Mouse (Mus musculus): Measurements from ENCODE around the gene Ptgis. TPM values are rescaled to one million over a fixed set of nuclear protein-coding genes. Genes with fewer than 3 reads are reported as not detected.

Gene Ptgis
- polyA plus RNA-seq, 1 experiment: not detected

GRCm38 (mm10) chr2:167224194-167224593 is 16.2 kb downstream of the Ptgis start:
- H3K4me3 ChIP-seq (ENCODE audit: insufficient read depth, low read depth, low read length): no peak overlapping the region
- H3K4me1 ChIP-seq (ENCODE audit: control insufficient read depth, insufficient read depth, low read length): no peaks in the 10 kb centered on the region
- H3K27ac ChIP-seq (ENCODE audit: insufficient read depth, low read depth, low read length): no peak overlapping the region
- WGBS: 89% methylated on average over 6 of the region's 6 CpGs
- TF ChIP-seq CTCF (IDR thresholded peaks at IDR 0.05; ENCODE audit: insufficient read depth, low read depth, low read length) (no peak), POLR2A (IDR thresholded peaks at IDR 0.05; ENCODE audit: insufficient read depth, low read depth, low read length) (no peak)

- no peak; the same call in 1 of the 2 replicates for TF ChIP-seq CTCF (IDR thresholded peaks at IDR 0.05; ENCODE audit: insufficient read depth, low read depth, low read length)
- WGBS: 22% methylated on average over 7 of the region's 7 CpGs
- Histone ChIP-seq H3K4me3 (ENCODE audit: insufficient read depth, low read depth, low read length) (no peak overlapping the region), H3K27ac (ENCODE audit: insufficient read depth, low read depth, low read length) (no peak overlapping the region), H3K4me1 (ENCODE audit: control insufficient read depth, insufficient read depth, low read length) (no peaks in the 10 kb centered on the region)
These were observed 18.3 kb downstream of the Ptgis start for GRCm38 (mm10) chr2:167222152-167222551.

- 83% methylated on average over 13 of the region's 13 CpGs for WGBS
These were observed 19.1 kb downstream of the Ptgis start for GRCm38 (mm10) chr2:167221159-167221845.

GRCm38 (mm10) chr2:167220736-167221135 is 19.7 kb downstream of the Ptgis start:
- Histone ChIP-seq H3K4me1 (ENCODE audit: control insufficient read depth, insufficient read depth, low read length) (no peaks in the 10 kb centered on the region), H3K4me3 (ENCODE audit: insufficient read depth, low read depth, low read length) (no peak overlapping the region), H3K27ac (ENCODE audit: insufficient read depth, low read depth, low read length) (no peak overlapping the region)
- 89% methylated on average over 5 of the region's 5 CpGs for WGBS
- TF ChIP-seq POLR2A (IDR thresholded peaks at IDR 0.05; ENCODE audit: insufficient read depth, low read depth, low read length): no peak
- TF ChIP-seq CTCF (IDR thresholded peaks at IDR 0.05; ENCODE audit: insufficient read depth, low read depth, low read length): no peak

More at GRCm38 (mm10) chr2:167221159-167221845, 19.1 kb downstream of the Ptgis start:
- H3K4me3 ChIP-seq (ENCODE audit: insufficient read depth, low read depth, low read length): no peak overlapping the region
- no peak for TF ChIP-seq POLR2A (IDR thresholded peaks at IDR 0.05; ENCODE audit: insufficient read depth, low read depth, low read length)
- no peak for TF ChIP-seq CTCF (IDR thresholded peaks at IDR 0.05; ENCODE audit: insufficient read depth, low read depth, low read length)
- H3K27ac ChIP-seq (ENCODE audit: insufficient read depth, low read depth, low read length): no peak overlapping the region
- no peaks in the 10 kb centered on the region for H3K4me1 ChIP-seq (ENCODE audit: control insufficient read depth, insufficient read depth, low read length)

- WGBS: 30% methylated on average over 8 of the region's 8 CpGs
- TF ChIP-seq CTCF (IDR thresholded peaks at IDR 0.05; ENCODE audit: insufficient read depth, low read depth, low read length) (peak; percentile 60), POLR2A (IDR thresholded peaks at IDR 0.05; ENCODE audit: insufficient read depth, low read depth, low read length) (no peak)
- Histone ChIP-seq H3K27ac (ENCODE audit: insufficient read depth, low read depth, low read length) (no peak overlapping the region), H3K4me1 (ENCODE audit: control insufficient read depth, insufficient read depth, low read length) (no peaks in the 10 kb centered on the region), H3K4me3 (ENCODE audit: insufficient read depth, low read depth, low read length) (no peak overlapping the region)
These were observed 21.1 kb downstream of the Ptgis start for GRCm38 (mm10) chr2:167219154-167219775.

GRCm38 (mm10) chr2:167213666-167214065 is 26.7 kb downstream of the Ptgis start:
- no peak overlapping the region for H3K4me3 ChIP-seq (ENCODE audit: insufficient read depth, low read depth, low read length)
- H3K27ac ChIP-seq (ENCODE audit: insufficient read depth, low read depth, low read length): no peak overlapping the region
- TF ChIP-seq CTCF (IDR thresholded peaks at IDR 0.05; ENCODE audit: insufficient read depth, low read depth, low read length) (no peak), POLR2A (IDR thresholded peaks at IDR 0.05; ENCODE audit: insufficient read depth, low read depth, low read length) (no peak)
- H3K4me1 ChIP-seq (ENCODE audit: control insufficient read depth, insufficient read depth, low read length): 0 out of 2 replicates have a peak, but pooled peaks cover 4% of the 10 kb centered on the region
- WGBS: 95% methylated on average over 12 of the region's 12 CpGs

- Histone ChIP-seq H3K4me1 (ENCODE audit: control insufficient read depth, insufficient read depth, low read length) (0 out of 2 replicates have a peak, but pooled peaks cover 4% of the 10 kb centered on the region), H3K27ac (ENCODE audit: insufficient read depth, low read depth, low read length) (no peak overlapping the region), H3K4me3 (ENCODE audit: insufficient read depth, low read depth, low read length) (no peak overlapping the region)
- 89% methylated on average over 3 of the region's 3 CpGs for WGBS
- TF ChIP-seq POLR2A (IDR thresholded peaks at IDR 0.05; ENCODE audit: insufficient read depth, low read depth, low read length) (no peak), CTCF (IDR thresholded peaks at IDR 0.05; ENCODE audit: insufficient read depth, low read depth, low read length) (no peak)
These were observed 27.3 kb downstream of the Ptgis start for GRCm38 (mm10) chr2:167213076-167213475.

- WGBS: 94% methylated on average over 6 of the region's 6 CpGs
- TF ChIP-seq POLR2A (IDR thresholded peaks at IDR 0.05; ENCODE audit: insufficient read depth, low read depth, low read length) (no peak), CTCF (IDR thresholded peaks at IDR 0.05; ENCODE audit: insufficient read depth, low read depth, low read length) (no peak)
- H3K4me1 ChIP-seq (ENCODE audit: control insufficient read depth, insufficient read depth, low read length): 0 out of 2 replicates have a peak, but pooled peaks cover 4% of the 10 kb centered on the region
- no peak overlapping the region for H3K4me3 ChIP-seq (ENCODE audit: insufficient read depth, low read depth, low read length)
- H3K27ac ChIP-seq (ENCODE audit: insufficient read depth, low read depth, low read length): no peak overlapping the region
These were observed 27.9 kb downstream of the Ptgis start for GRCm38 (mm10) chr2:167212551-167212950.

GRCm38 (mm10) chr2:167212089-167212488 is 28.3 kb downstream of the Ptgis start:
- Histone ChIP-seq H3K27ac (ENCODE audit: insufficient read depth, low read depth, low read length) (no peak overlapping the region), H3K4me1 (ENCODE audit: control insufficient read depth, insufficient read depth, low read length) (0 out of 2 replicates have a peak, but pooled peaks cover 4% of the 10 kb centered on the region), H3K4me3 (ENCODE audit: insufficient read depth, low read depth, low read length) (no peak overlapping the region)
- no peak for TF ChIP-seq CTCF (IDR thresholded peaks at IDR 0.05; ENCODE audit: insufficient read depth, low read depth, low read length)
- TF ChIP-seq POLR2A (IDR thresholded peaks at IDR 0.05; ENCODE audit: insufficient read depth, low read depth, low read length): no peak
- 95% methylated on average over 3 of the region's 3 CpGs for WGBS

All from olfactory bulb, adult 2 months (tissue).